Mouse (Mus musculus) limb, embryonic 11.5 days (tissue): ENCODE results near the gene Ablim2. TPM values are rescaled to one million over a fixed set of nuclear protein-coding genes. Genes with fewer than 3 reads are reported as not detected.

Source experiments
- ATAC-seq: fragments of 200-750 bp; cut with Nextera tagmentation; 2 replicates; pipeline ENCODE4 v1.8.0; 2017; ENCODE audit warnings: low read depth; ENCODE audit not compliant: insufficient number of reproducible peaks, low FRiP score, low TSS enrichment
- DNase-seq: peaks from one replicate; pipeline ENCODE4 v3.0.0-alpha.2; 2015; ENCODE audit warnings: low spot score
- H3K27ac ChIP-seq: fragments of 300-500 bp; sonication (generic); replicated peaks from 2 replicates; pipeline ENCODE4 v1.5.1; 2014; ENCODE audit warnings: low read depth, mild to moderate bottlenecking, low read length
- H3K27me3 ChIP-seq: fragments of 300-500 bp; sonication (generic); 2 replicates; pipeline ENCODE4 v1.6.1; 2014; ENCODE audit warnings: mild to moderate bottlenecking, low read length, mixed read lengths; ENCODE audit not compliant: control insufficient read depth, insufficient read depth
- H3K36me3 ChIP-seq: fragments of 300-500 bp; sonication (generic); 2 replicates; pipeline ENCODE4 v1.6.1; 2014; ENCODE audit warnings: mild to moderate bottlenecking, low read length, moderate library complexity, mixed read lengths; ENCODE audit not compliant: control insufficient read depth, insufficient read depth
- H3K4me1 ChIP-seq: fragments of 300-500 bp; sonication (generic); 2 replicates; pipeline ENCODE4 v1.6.1; 2014; ENCODE audit warnings: low read length, mixed read lengths; ENCODE audit not compliant: control insufficient read depth, insufficient read depth
- H3K4me2 ChIP-seq: fragments of 300-500 bp; sonication (generic); 2 replicates; pipeline ENCODE4 v1.6.1; 2014; ENCODE audit warnings: low read depth, mild to moderate bottlenecking, moderate library complexity; ENCODE audit not compliant: severe bottlenecking
- H3K4me3 ChIP-seq: fragments of 300-500 bp; sonication (generic); 2 replicates; pipeline ENCODE4 v1.5.1; 2014; ENCODE audit warnings: low read depth, low read length
- H3K9ac ChIP-seq: fragments of 300-500 bp; sonication (generic); 2 replicates; pipeline ENCODE4 v1.6.1; 2014; ENCODE audit warnings: mild to moderate bottlenecking, low read length
- H3K9me3 ChIP-seq: fragments of 300-500 bp; sonication (generic); 2 replicates; pipeline ENCODE4 v1.6.1; 2016; ENCODE audit warnings: low read length; ENCODE audit not compliant: control insufficient read depth
- WGBS: fragments of 180-500 bp; shearing (Covaris S2); extraction: QIAGEN DNeasy Blood & Tissue Kit; methylation state at CpG from one replicate; pipeline ENCODE4 v1.1.7; 2014; 5-methylcytosine and 5-hydroxymethylcytosine counted together
- polyA plus RNA-seq: library from polyadenylated mRNA; unstranded; fragments of >200 nt; fragmentation: Nextera tagmentation; extraction: Ambion mirVana; gene quantifications from 2 replicates; pipeline ENCODE4 v1.2.1, GENCODE M21; 2014

The Ablim2 gene
- polyA plus RNA-seq, 1 experiment from 2014 or later = 1.3 TPM

DNA sequence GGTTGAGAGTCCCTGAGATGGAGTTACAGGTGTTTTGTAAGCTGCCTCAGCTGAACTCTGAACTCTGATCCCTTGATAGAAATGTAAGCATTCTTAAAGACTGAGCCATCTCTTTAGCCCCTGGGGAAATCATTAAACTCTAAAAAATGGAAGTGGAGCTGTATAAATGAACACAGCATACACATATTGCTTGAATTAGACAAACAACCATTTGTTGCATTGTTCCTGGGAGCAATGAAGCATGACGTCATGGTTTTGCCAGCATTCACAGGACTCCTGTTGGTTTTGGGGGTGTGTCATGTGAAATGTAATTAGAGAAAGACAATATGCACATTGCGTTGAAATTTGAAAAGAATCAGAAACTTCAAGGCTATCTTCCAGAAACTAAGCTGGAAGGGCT, 132.0 kb downstream of the Ablim2 start:
- Histone ChIP-seq H3K36me3 (no peaks in the 10 kb centered on the region), H3K27me3 (0 out of 2 replicates have a peak, but pooled peaks cover 3% of the 10 kb centered on the region), H3K4me1 (peaks cover 3% of the 10 kb centered on the region; the same call in 1 of the 2 replicates), H3K4me2 (no peak overlapping the region), H3K4me3 (no peak overlapping the region), H3K27ac (no peak overlapping the region), H3K9me3 (no peaks in the 10 kb centered on the region), H3K9ac (no peak overlapping the region)
- 64% methylated on average over 2 of the region's 2 CpGs for WGBS
- DNase-seq (no peak), ATAC-seq (no peak)

DNA sequence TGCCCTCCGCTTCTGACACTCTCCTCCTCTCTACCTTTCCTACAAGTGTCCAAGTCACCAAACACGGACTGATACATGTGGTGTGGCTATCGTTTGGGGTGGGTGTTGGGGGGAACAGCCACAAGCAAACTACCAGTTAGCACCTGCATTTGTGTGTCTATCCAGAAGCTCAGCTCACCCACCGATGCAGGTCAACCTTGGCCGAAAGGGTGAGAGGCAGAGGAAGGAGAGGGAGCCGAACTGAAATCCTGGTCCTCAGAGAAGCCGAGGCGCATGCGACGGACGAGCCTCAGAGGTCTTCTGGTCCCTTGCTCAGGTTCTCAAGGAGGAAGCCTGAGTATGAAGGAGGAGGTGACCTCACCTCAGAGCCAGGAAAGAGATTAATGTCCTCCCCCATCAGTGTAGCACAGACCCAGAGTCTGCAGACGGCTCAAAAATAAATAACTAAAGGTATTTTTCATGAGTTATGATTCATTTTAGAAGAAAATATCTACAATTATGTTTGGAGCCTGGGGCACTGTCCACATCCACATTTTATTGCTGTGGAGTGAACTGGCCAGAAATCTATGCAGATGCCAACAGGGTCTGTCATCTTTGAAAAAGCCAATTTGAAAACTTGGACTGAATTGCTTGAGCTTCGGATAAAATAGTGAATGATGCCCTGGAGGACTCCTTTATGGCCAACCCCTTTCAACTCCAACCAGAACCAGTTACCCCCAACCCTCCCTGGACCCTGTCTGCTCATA, 133.5 kb downstream of the Ablim2 start:
- Histone ChIP-seq H3K9me3 (no peaks in the 10 kb centered on the region), H3K27ac (no peak overlapping the region), H3K4me2 (no peak overlapping the region), H3K36me3 (no peaks in the 10 kb centered on the region), H3K9ac (no peak overlapping the region), H3K4me3 (no peak overlapping the region), H3K4me1 (peaks cover 6% of the 10 kb centered on the region; the same call in 1 of the 2 replicates), H3K27me3 (0 out of 2 replicates have a peak, but pooled peaks cover 3% of the 10 kb centered on the region)
- DNase-seq = no peak
- ATAC-seq = no peak
- 92% methylated on average over 13 of the region's 13 CpGs for WGBS

DNA sequence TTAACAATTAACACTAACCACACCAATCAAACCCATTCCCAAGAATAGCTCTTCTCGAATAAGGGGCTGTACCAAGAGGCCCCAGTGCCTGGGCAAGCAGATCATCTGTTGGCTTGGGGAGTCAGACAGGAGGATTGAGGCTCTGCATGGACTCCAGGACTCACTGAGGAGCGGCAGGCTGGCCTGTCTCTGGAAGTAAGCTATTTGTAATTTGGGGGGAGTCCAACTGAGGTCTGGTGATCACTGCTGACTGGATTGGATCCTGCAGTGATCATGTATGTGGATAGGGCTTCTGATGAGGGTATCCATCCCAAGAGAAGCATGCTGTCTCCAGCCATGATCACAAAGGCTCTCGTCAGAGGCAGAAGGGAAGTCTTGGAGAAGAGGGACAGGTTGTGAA, 134.7 kb downstream of the Ablim2 start:
- Histone ChIP-seq H3K4me2 (no peak overlapping the region), H3K27ac (no peak overlapping the region)
- 75% methylated on average over 3 of the region's 3 CpGs for WGBS

DNA sequence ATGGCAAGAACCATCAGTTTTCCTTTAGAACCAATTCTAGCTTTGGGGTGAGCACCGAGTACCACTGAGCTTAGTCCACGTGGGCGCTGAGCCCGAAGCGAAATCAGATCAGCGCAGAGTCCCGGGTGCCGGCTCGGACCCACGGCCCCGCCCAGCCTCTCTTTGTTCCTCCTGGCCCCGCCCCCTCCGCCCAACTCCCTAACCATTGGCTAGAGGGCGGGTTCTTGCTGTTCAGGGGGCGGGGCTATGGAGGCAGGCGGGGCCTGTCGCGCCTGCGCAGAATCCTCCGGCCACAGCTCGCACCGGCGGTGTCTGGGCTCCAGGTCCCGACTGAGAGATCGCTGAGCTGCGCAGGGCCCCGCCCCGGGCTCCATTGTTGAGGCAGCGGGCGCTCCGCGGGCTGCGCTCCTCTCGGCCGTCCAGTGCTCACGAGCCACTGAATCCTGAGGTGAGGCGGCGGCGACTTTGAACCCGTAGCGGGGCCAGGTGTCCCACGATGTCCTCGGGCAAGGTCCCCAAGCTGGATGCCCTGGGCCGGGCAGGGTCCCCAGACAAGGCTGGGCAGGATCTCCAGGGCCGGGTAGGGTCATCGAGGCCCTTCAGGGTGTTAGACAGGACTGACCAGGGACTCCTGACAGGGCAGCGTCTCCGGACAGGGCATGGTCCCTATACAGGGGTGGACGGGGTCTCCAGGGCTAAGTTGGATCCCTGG, 135.6 kb downstream of the Ablim2 start, which contains the start of gene Afap1:
Afap1 (plus strand) TSS at position 227 of the 712 bp plus-strand sequence.
- 0 out of 2 replicates have a peak, but pooled peaks cover 3% of the 10 kb centered on the region for H3K27me3 ChIP-seq
- H3K36me3 ChIP-seq = no peaks in the 10 kb centered on the region
- H3K9ac ChIP-seq = peak within 1 kb of the TSS; percentile 91
- H3K4me2 ChIP-seq = peak within 1 kb of the TSS; percentile 98
- peak; percentile 93 for ATAC-seq
- no peaks in the 10 kb centered on the region for H3K9me3 ChIP-seq
- WGBS = under 1% methylated on average over 49 of the region's 49 CpGs
- peak within 1 kb of the TSS; percentile 91 for H3K4me3 ChIP-seq
- H3K27ac ChIP-seq = no peak within 1 kb of the TSS
- peak; percentile 99 for DNase-seq
- peaks cover 6% of the 10 kb centered on the region; the same call in 1 of the 2 replicates for H3K4me1 ChIP-seq

More for the DNA sequence above, 134.7 kb downstream of the Ablim2 start:
- Histone ChIP-seq H3K36me3 (no peaks in the 10 kb centered on the region), H3K9ac (no peak overlapping the region), H3K4me3 (no peak overlapping the region), H3K4me1 (peaks cover 6% of the 10 kb centered on the region; the same call in 1 of the 2 replicates), H3K9me3 (no peaks in the 10 kb centered on the region), H3K27me3 (0 out of 2 replicates have a peak, but pooled peaks cover 3% of the 10 kb centered on the region)
- DNase-seq (no peak), ATAC-seq (no peak)

DNA sequence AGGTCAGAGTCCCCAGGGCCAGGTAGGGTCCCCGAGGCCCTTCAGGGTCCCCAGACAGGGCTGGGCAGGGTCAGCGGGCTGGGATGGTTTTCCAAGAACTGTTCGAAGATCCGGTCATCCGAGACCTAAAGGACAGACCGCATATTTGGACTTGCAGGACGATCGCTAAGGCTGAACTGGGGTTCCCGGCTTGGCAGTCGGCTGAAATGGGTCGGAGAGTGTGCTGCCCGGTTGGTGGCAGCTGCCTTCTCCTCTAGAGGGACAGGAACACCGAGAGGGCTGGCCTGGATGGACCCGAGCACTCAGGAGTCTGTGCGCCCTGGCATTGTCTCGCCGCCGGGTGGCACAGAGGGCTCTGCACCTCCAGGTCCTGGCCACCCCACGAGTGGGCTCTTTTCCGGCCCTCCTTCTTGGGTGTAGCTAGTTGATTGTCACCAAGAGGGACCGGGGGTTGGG, 136.2 kb downstream of the Ablim2 start:
- Histone ChIP-seq H3K27me3 (0 out of 2 replicates have a peak, but pooled peaks cover 3% of the 10 kb centered on the region), H3K27ac (no peak overlapping the region), H3K4me2 (peak overlapping the region; percentile 98), H3K4me1 (peaks cover 6% of the 10 kb centered on the region; the same call in 1 of the 2 replicates), H3K4me3 (peak overlapping the region; percentile 91), H3K9me3 (no peaks in the 10 kb centered on the region), H3K9ac (peak overlapping the region; percentile 91), H3K36me3 (no peaks in the 10 kb centered on the region)
- ATAC-seq (peak; percentile 33; the same call in 1 of the 2 replicates), DNase-seq (peak; percentile 74)
- under 1% methylated on average over 21 of the region's 21 CpGs for WGBS

DNA sequence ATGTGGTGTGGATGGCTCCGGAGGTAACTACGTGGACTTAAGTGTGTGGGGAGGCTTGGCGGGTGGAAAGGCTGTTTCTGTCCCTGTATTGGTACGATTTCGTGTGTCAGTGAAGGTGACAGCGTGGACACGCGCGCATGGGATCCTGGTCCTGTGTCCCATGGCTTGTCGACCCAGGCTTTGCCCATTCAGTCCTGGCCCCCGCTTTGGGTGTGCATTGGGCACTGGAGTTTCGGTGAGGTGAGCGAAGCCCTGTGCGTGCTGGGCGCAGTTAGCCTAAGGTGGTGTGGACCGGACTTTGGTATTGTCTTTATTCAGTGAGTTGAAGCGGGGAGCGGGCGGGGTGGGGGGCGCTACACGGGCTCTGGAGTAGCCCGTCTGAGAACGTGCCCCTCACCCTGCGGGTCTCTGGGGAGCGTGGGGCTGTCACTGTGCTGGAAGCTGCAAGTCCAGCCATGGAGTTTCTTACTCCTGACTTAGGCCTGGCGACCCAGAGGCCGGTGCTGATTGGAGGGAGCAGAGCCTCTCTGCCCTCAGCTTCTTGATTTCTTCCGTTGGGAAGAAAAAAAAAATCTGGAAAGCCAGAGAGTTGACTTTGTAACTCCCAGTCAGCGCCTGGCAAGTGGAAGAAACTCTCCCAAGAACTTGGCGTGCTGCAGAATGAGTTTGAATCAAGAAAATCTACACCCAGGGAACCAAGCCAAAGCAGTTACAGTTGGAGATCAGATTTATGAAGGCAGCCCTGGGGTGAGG, 136.8 kb downstream of the Ablim2 start:
- Histone ChIP-seq H3K4me1 (peaks cover 6% of the 10 kb centered on the region; the same call in 1 of the 2 replicates), H3K27ac (no peak overlapping the region), H3K4me3 (peak overlapping the region; percentile 91), H3K36me3 (no peaks in the 10 kb centered on the region), H3K9ac (peak overlapping the region; percentile 91), H3K9me3 (no peaks in the 10 kb centered on the region), H3K27me3 (0 out of 2 replicates have a peak, but pooled peaks cover 3% of the 10 kb centered on the region), H3K4me2 (peak overlapping the region; percentile 98)
- ATAC-seq (no peak), DNase-seq (no peak)
- WGBS = 10% methylated on average over 30 of the region's 30 CpGs

DNA sequence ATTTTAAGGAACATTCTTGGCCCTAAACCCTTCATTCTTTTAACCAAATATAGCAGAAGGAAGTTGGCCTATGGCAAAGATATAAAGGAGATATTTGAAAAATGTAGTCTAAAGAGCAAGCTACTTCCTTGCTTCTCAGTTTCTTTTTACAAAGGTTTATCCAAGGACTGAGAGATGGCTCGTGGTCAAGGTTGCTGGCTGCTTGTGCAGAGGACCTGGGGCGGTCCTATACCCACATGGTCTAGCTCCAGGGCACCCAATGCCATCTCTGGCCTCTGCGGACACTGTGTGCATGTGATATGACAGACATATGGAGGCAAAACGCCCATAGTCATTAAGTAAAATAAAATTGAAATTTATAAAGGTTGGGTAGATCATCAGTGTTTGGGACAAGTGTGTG, 138.2 kb downstream of the Ablim2 start:
- no peak for DNase-seq
- no peak overlapping the region for H3K4me2 ChIP-seq

More for the DNA sequence above, 138.2 kb downstream of the Ablim2 start:
- Histone ChIP-seq H3K27me3 (0 out of 2 replicates have a peak, but pooled peaks cover 3% of the 10 kb centered on the region), H3K9ac (no peak overlapping the region), H3K36me3 (no peaks in the 10 kb centered on the region), H3K4me3 (no peak overlapping the region), H3K9me3 (no peaks in the 10 kb centered on the region), H3K27ac (no peak overlapping the region), H3K4me1 (peaks cover 14% of the 10 kb centered on the region; the same call in 1 of the 2 replicates)
- ATAC-seq = no peak
- WGBS = 91% methylated on average over 4 of the region's 4 CpGs
